Mouse (Mus musculus) right cerebral cortex, postnatal 25 days (tissue): ENCODE results near the gene Med18.
"Not testable (repeated sequence)": the region's sequence is repeated elsewhere in the genome, so short reads cannot be mapped to it uniquely, and the experiment has no call there.

Source experiments
- DNase-seq: peaks from one replicate; pipeline ENCODE4 v3.0.0; 2022

The Med18 gene

DNA sequence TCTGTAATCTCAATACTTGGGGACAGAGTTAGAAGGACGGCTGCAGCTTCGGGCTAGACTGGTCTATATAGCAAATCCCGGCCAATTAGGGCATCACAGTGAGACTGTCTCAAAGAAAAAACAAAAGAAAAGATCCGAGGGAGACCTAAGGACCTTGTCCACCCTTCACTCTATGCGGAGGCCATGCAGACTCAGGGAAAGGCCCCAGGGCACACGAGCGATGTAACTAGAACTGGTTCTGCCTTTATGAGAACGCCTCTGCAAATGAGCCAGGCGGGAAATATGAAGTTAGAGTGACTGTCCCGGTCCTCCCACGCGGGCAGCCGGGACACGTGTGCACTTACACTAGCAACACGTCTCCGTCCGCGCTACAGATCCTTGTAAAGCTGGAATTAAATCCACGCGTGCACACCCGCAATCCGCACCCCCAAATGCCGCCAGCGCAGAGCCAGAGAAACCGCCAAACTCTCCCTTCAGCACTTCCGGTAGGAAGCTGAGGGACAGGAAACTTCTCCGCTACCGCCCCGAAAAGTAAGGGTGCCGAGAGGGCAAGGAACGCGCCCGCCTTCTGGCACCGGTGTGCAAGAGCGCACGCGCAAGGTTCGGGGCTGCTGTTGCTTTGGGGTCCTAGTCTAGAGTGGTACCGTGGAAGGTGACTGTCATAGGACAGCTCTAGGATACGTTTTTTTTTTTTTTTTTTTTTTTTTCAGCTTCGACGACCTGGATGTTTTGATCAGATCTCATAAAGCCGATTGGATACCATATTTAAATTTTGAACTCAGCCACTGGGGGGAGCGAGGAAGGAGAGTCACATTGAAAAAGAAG, at the start of gene Med18:
Gene Med18, minus strand, starts transcription at position 492 of the 825 bp plus-strand sequence.
- DNase-seq: peak; percentile 95

DNA sequence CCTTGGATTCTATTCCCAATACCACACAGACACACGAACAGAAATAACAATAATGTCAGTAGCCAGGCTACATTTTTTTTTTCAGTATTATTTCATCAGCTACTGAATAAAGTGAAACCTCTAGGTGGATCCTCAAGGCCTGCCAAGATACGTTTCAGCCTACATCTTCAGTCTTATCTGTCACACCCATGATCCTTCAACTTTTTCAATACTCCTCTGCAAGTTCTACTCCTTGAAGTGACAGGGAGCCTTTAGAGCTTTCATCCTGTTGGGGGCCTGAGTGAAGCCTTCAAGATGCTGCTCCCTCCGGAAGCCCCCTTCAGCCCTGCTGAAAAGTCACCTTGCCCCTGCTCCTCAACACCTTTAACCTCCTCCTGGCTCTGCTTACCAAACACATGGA, 48.4 kb upstream of the Med18 start:
- no peak for DNase-seq

DNA sequence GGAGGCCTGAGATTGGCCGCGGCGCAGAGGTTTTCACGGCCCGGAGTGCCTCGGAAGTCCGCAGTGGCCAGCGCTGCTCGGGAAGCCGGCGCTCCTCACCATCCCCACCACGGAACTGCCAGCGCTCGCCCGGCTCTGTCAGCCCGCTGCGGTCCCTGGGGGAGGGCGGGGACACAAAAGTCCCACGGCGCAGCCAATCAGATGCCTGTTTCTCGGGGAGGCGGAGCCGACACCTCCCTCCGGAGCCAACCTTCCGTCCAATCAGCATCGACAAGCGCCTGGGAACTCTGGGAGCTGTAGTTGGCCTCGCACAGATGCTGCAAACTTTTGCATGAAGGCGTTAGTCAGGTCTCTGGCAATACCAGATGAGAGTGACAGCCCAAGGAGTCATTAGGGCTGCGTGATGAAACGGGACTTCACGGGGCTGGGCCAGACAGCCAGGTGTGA, 46.7 kb upstream of the Med18 start, which contains the start of gene Sesn2:
Gene Sesn2, minus strand, starts transcription at position 150 of the 447 bp plus-strand sequence.
- DNase-seq: peak; percentile 98

DNA sequence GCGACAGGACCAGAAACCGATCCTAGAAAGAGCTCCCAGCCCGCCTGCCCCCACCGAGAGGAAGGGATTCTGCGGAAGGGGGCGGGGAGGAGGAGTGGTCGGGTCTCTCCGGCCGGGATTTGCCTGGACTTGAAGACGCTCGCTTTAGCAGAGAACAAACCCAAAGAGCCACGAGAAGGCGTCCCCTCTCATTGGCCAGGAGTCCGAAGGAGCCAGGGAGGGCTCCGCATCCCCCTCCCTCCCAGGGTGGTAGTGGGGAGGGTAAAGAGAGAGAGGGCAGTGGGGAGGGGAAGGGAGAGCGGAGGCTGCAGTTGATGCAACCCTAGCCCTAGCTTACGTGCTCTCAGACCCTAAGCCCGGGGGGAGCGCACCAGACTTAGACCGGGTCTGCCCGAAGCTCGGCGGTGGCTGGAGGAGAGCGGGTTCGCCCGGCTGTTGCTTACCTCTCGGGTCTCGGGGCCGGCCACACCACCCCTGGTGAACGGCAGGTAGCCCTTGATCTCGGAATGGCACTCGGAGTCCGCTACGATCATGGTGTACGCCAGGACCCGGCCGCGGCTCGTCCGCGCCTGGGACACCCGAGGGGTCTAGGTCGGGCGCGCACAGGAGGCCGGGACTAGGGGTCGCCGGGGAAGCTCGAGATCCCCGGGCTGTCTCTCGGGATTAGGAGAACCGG, 46.0 kb upstream of the Med18 start:
- peak; percentile 66 for DNase-seq

DNA sequence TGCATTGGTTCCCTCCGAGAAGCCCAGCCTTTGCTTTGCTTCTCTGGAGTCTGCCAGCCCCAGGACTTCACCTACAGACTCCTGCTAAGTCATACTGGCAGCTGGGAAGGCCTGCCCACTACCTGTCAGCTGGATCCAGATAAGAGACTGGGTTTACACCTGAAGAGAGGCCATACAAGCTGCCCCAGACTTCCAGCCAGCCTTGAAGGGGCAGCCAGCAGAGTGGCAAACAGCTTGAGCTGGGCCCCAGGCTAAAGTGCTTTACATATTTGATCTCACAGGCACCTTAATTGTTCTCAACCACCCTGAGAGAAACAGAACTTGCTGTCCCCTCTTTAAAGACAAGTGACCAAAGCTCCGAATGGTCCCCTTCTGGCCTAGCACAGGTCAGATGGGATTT, 43.5 kb upstream of the Med18 start:
- DNase-seq: no peak

DNA sequence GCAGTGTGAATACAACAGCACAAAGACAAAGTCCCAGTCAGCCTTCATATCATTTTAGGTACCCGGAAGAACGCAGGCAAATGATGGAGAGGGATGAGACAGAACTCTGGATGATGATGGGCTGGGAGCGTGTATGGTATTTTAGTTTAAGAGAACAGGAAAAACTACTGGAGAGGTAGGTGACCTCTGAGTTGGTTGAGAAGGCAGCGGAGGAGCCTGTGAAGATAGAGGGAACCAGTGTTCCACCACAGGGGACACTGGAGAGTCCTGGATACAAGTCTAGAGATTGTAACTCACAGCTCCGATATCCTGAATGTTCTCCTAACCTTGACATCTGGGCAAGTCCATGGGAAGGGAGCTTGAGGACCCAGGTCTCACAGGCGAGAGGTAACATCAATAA, 42.5 kb upstream of the Med18 start:
- no peak for DNase-seq

DNA sequence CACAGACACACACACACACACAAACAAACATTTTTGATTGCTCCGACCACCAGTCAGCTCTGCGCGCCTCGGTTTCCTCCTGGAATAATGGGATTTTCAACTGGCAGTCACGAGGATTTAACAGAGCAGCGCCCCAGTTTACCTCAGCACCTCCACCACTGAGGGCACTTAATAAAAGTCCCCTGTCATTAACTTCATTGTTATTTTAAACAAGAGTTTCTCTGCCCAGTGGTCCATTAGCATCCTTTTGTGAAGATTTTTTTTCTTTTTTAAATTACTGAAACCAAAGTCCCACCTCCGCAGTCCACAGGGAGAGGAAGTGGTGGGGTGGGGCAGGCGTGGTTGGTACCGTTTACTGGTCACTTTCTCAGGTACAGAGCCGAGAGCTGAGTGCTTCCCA, 42.1 kb upstream of the Med18 start:
- DNase-seq: no peak

DNA sequence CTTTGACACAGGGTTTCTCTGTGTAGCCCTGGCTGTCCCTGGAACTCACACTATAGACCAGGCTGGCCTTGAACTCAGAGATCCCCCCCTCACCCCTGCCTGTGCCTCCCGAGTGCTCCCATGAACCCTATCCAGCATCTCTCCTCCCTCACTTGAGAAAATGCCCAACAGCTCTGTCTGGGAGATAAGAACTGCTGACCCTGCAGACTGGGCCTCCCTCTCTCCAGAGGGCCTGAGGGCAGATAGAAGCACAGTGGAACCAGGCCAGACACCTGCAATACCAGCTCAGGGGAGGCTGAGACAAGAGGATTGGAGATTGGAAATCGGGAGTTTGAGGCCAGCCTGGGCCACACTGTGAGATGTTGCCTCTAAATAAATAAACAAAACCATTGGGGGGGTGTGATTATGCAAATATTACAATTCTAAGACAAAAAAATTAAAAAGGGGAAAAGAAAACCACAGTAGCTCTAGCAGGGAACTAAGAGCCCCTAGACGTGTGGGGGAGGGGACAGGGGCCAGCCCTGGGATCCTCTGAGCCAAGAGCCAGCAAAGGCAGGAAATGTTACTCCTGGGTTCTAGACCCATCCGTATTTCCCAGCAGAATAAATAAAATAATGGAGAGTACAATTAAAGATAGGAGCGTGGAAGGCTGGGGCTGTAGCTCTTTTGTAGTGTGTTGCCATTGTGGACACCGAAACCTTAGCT, 41.5 kb upstream of the Med18 start:
- DNase-seq: no peak

DNA sequence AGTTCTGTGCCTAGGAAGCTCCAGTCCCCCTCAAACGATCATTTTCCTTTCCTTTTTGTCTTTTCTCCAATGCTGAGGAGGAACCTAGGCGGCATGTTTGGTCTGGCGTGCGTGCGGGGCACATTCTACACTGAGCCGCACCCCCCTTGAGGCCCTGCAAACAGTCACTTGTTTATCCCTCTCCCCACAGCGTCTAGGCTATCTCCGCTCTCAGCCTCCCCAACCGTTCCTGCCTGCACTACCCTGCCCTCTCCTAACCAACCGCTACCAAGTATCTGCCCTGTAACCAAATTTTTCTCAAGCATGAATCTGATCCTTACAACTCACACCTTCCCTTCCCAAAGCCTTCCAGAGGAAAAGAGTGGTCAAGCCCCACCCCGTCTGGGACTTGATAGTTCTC, 39.6 kb upstream of the Med18 start:
- no peak for DNase-seq

DNA sequence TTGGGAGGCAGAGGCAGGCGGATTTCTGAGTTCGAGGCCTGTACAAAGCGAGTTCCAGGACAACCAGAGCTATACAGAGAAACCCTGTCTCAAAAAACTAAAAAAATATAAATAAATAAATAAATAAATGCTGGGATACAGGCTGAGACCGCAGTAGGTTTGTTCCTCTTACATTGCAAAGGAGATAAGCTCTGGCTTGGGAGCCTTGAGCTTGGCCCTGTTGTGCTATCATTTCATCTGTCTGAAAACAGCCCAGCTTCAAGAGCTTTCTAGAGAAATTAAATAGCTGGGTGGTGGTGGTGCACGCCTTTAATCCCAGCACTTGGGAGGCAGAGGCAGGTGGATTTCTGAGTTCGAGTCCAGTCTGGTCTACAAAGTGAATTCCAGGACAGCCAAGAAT, 37.9 kb upstream of the Med18 start:
- no peak for DNase-seq

DNA sequence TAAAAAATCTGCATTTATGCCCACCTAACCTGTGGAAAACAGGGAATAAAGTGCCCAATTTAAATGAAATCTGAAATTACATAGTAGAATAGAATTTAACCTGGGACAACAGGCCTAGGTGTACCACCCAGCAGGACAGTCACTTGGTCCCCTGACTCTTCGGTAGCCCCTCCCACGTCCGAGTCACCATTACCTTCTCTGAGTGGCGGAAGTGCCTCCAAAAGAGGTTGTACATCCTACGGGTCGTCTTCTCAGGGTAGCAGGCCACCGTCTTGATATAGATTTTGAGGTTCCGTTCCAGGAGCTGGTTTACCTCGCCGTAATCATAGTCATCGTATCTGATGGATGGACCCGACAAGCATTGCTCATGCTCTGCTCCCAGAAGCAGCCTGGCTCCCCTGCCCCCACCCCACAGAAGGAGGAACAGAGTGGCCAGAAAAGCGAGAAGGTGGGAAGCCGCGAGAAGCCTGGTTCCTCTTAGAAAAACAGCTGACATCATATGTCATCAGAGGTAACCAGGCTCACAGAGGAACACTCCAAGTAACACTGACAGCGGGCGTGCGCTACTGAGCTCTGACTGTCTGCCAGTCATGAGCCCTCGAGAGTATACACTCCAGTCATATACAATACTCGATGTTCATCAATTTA, 30.7 kb upstream of the Med18 start:
- no peak for DNase-seq

DNA sequence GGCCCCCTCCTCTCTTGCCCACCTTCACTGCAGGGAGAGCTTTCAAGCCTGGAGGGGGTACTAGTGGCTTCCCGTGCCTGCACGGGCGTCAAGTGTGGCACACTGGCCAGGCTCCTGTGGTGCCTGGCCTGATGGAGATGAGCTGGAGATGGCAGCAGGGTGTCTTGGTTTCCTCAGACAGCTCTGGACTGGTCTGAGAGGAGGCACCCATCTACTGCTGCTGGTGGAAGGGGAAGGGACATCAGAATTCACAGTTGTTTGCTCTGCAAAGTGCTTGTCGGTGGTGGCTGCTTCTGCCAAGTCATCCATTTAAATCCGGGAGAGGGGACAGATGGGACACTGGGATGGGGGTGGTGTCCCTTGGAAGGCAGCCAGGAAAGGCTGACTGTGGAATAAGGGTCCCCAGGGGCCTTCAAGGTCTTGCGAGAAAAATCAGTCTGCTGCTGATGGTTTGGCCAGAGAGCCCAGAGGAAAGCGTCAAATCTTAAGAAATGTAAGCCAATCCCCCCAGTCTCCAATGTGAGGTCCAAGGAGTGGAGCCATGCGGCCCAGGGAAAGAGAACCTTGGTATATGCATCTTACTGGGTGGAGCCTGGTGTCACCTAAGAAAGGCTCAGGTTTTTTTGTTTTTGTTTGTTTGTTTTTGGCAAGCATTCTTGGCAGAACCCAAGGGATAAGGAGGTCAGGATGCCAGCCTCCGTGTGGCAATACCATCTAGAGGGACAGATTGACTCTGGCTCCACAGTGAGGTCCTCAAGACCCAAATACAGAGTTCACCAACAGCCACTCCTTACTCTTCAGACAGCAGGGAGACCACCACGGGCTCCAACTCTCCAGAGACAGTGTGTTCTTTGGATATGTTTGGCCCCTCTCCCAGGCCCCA, 28.7 kb upstream of the Med18 start:
- no peak for DNase-seq

DNA sequence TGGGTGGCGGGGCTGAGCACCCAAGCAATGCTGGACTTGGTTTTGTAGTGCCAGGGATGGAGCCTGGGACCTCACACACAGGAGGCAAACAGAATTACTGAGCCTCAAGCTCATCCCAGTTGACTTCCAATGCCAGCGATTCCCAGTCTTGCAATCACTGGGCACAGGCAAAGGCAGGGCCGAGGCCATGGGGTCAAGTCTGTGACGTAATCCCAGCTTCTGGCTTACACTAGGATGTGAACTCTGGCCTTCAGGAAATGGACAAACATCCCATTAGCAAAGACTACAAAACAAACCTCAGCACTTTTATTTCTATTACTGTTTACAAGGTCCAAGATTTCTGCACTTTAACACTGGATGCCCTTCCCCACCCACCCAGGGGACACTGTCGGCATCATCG, 28.0 kb upstream of the Med18 start:
- no peak for DNase-seq

DNA sequence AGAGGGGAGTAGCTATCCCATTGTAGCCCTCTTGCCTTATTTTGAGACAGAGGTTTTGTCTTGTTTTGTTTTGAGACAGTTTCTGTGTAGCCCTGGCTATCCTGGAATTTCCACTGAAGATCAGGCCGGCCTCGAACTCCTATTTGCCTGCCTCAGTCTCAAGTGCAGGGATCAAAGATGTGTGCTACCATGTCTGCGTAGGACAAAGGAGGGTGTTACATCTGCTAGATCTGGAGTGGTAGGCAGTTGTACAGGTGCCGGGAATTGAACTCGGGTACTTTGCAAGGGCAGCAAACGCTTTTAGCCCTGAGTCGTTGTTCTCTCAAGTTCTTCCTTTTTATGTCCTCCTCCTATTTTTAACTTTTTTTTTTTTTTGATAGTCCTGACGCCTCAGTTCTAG, 27.3 kb upstream of the Med18 start:
- no peak for DNase-seq

DNA sequence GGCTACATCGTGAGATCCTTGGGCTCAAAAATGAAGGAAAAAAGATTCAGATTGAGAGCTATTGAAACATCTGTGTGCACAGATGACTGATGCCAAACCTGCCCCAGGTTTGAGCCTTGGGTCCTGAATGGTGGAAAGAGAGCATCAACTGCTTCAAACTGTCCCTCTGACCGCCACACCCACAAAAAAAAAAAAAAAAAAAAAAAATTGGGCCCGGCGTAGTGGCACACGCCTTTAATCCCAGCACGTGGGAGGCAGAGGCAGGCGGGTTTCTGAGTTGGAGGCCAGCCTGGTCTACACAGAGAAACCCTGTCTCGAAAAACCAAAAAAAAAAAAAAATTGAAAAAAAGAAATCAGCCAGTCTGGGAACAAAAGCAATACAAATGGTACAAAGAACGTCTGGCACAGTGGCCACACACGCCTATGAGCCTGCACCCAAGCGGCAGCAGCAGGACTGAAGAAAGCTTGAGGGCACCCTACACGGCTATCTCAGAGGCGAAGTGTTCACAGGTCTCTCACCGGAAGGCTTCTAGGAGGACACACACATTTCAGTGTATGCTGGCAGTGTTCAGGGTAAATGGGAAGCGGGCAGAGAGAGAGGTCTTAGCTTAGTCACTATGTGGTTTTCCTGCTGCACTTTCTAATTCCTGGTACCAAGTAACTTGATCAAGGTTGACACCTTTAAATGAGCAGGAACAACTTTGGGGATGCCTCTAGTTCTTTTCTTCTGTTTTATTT, 26.7 kb upstream of the Med18 start:
- no peak for DNase-seq

DNA sequence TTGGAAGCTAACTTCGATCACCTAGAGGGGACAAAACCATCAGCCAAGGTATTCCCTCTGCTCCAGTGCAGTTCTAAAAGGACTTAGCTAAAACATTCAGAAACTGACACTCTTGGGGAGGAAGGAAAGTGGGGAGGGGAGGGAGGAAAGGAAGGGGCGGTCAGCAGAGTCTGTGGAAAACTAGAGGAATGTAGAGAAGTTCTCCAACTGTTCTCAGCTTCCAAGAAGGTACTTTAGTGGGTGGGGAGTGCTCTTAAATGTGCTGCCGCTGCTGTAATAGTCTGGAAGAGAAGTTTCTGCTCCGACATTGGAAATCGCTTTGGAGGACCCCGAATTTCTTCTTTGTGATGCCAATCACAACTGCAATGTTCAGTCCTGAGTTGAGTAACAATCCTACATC, 25.3 kb upstream of the Med18 start:
- DNase-seq: no peak

DNA sequence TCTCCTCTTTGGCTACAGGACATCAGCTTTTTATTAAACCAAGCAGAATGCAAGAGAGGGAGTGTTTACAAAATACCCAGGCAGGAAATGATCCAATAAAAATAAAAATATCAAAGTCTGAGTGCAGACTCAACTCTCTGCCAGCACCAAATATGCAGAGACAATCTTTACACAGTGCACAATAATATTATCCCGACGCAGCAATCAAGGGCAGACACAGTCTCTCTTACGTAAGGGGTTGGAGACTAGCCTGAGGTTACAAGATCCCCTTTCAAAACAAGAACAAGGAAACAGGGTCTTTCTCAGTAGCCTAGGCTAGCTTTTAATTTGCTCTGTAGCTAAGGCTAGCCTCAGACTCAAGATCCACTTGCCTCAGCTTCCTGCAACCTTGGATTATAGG, 24.8 kb upstream of the Med18 start:
- DNase-seq: no peak

DNA sequence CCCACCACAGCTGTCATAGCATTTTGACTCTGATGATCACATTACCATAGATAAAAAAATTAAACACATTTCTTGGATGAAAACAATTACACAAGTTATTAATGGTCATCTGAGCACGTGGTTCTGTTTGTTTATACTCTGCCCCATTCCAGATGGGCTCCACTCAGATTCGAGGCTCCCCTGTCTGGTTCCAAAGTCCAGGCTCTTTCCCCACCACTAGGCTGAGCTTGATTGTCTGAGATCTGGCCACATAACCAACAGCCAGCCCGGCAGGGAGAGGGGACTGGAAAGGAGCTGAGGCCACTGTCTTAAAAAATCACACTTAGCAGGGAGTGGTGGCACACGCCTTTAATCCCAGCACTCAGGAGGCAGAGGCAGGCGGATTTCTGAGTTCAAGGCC, 21.1 kb upstream of the Med18 start:
- DNase-seq: no peak

DNA sequence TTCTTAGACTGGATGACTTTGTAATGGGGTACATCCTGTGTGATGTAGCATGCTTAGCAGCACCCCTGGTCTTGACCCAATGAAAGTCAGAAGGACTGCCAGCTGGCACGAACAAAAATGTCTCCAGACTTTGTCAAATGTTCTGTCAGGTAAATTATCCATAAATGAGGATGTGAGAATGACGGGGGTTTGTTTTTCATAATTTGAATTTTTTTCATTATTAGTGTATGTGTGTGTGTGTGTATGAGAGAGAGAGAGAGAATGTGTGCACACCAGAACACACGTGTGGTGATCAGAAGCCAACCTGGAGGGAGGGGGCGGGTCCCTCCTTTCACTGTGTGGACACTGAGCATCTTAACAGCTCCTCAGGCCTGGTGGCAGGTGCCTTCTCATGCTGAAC, 20.5 kb upstream of the Med18 start:
- no peak for DNase-seq

DNA sequence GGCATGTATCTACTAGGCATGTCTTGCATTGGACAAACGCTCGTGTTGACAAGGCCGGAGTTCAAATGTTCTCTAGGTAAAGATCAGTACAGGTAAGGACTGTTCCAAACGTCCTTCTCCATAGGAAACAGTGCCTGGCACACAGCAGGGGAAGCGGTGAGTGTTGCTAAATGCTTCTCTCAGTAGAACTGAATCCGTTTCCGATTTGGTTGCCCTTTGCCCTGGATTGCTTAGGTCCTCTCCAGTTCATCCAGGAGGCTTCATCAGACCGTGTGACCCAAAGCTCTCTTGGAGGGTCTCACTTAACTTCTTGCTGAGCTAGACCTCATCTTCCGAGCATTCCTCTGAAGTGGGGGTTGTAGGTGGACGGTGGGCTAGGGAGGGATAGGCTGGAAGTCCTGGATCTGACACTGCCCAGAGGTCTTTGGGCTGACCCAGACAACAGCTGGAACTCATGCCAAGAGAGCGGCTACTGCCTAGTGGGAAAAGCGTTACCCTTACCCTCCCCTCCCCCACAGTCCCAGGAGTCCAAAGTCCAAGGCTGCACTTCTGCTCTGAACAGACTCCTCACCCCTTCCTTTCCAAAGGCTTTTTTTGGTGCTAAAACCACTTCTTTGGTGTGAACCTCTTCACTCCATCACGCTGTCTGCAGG, 19.4 kb upstream of the Med18 start:
- no peak for DNase-seq

DNA sequence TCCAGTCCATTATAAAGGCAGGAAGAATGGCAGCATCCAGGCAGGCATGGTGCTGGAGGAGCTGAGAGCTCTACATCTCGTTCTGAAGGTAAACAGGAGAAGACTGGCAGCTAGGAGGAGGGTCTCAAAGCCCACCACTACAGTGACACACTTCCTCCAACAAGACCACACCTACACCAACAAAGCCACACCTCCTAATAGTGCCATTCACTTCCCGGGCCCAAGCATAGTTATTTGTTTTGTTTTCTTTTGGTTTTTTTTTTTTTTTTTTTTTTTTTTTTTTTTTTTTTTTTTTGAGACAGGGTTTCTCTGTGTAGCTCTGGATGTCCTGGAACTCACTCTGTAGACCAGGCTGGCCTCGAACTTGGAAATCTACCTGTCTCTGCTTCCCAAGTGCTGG, 18.4 kb upstream of the Med18 start:
- DNase-seq: not testable (repeated sequence)
